Mouse (Mus musculus): ENCODE data around the gene Lzts3.
"Not testable (repeated sequence)": the region's sequence is repeated elsewhere in the genome, so short reads cannot be mapped to it uniquely, and the experiment has no call there.

Gene Lzts3

DNA sequence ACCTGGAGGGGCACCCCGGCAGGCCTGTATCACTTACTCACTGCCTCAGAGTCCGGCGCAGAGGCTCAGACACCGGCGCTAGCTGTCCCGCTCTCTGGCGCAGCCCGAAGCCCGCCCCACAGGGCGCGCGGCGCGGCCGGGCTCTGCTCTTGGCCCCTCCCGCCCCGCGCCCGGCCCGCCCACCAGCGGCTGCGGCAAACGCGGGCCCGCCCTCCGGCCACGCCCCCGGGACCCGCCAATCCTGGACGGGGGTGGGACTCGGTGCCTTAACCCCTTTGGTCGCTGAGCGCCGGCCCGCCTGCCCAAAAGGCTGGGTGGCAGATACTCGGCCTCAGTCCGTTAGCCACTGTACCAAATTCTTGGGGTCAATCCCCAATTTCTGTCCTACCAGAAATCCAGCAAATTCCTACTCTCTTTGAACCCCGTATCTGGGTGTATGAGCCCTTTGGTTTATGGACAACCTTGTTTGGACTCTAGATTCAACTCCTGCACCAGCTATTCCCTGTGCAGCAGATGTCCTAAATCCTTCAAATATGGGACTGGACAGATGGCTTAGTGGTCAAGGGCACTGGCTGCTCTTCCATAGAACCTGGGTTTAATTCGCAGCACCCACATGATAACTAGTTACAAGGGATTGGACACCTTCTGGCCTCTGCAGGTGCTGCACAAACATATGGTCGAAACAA is at the start of gene Lzts3:
Gene Lzts3, minus strand, starts transcription at position 120 of the 686 bp plus-strand sequence.
- peak; percentile 82 for DNase-seq (ENCODE audit: low read depth, low spot score)

GRCm38 (mm10) chr2:130689011-130689410 is 46.4 kb upstream of the Lzts3 start:
- DNase-seq (ENCODE audit: low read depth, low spot score) = no peak

DNA sequence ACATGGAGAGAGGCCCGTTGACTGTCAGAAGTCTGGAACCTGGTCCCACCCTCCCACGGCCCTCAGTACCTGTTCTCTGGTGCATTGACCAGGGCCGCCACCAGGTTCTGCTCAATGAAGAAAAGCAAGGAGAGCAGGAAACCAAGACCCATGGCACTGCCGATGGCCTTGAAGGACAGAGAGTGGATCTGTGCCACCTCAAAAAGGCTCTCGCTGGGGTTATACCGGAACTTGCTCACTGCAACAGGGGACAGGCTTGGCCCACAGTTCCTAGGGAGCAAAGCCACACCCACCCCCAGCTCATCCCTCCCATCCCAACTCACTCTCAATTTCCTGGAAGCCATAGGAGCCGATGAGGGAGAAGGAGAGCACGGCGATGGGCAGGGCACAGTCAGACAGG is 42.8 kb upstream of the Lzts3 start:
- DNase-seq (ENCODE audit: low read depth, low spot score) = no peak

GRCm38 (mm10) chr2:130681531-130681930 is 38.9 kb upstream of the Lzts3 start:
- DNase-seq (ENCODE audit: low read depth, low spot score) = no peak

- DNase-seq (ENCODE audit: low read depth, low spot score) = no peak
These were observed 37.3 kb upstream of the Lzts3 start for GRCm38 (mm10) chr2:130679899-130680298.

GRCm38 (mm10) chr2:130679154-130679553 is 36.6 kb upstream of the Lzts3 start:
- no peak for DNase-seq (ENCODE audit: low read depth, low spot score)

DNA sequence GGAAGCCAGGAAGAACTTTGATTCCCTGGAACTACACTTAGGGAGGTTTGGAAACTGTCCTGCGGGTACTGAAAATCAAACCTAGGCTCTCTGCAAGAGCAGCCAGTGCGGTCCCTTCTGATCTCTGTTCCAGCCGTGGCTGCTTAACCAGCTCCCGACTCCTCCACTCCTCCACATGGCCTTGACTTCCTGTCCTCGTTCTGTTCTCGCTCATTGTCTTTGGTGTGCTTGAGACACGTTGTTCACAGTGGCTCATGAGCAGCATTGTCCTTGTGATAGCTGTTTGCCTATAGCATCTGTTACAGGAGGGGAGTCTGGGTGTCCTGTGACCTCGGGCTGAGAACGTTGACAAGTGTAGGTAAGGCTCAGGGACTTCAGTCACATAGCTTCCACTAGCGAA is 34.6 kb upstream of the Lzts3 start:
- no peak for DNase-seq (ENCODE audit: low read depth, low spot score)

GRCm38 (mm10) chr2:130667559-130667958 is 25.0 kb upstream of the Lzts3 start, which contains the start of gene Itpa:
Gene Itpa, plus strand, starts transcription at chr2:130667610.
- peak; percentile 76 for DNase-seq (ENCODE audit: low read depth, low spot score)

- DNase-seq (ENCODE audit: low read depth, low spot score) = peak; percentile 92
These were observed 21.6 kb upstream of the Lzts3 start, which contains the start of gene Ddrgk1 for GRCm38 (mm10) chr2:130664102-130664701. Gene Ddrgk1, minus strand, starts transcription at chr2:130664659.

DNA sequence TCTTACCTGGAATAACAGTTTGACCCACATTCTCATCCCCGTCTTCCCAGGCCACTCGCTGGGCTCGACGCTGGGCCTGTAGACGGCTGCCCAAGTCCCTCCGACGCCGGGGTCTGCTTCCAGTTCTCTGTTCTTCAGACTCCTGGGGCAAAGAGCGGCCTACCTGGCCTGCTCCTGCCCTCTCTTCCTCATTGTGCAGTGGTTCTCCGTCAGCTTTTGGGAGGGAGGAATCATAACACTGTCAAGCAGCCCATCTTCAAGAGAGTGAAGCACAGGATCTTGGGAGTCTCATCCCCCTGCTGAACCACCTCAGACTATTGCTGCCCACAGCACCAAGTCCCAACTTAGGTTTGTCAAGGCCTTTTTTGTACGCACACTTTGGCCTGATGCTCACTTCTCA is 20.7 kb upstream of the Lzts3 start:
- no peak for DNase-seq (ENCODE audit: low read depth, low spot score)

DNA sequence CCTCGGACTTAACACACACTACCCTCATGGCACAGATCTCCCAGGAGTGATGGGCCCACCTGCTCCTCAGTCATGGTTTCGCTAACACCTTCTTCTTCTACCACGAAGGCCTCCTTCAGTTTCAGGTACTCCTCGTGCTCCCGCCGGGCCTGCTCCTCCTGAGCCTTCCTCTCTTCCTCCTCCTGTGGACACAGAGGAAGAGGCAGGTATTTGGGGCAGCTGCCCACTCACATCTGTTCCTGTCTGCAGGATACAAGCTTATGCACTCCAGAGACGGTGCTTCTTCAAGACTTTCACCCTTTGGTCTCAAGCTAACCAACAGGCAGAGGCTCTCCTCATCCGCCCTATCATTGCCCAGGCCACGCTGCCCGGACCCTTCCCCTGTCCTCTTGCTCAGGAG is 15.9 kb upstream of the Lzts3 start:
- DNase-seq (ENCODE audit: low read depth, low spot score) = no peak

DNA sequence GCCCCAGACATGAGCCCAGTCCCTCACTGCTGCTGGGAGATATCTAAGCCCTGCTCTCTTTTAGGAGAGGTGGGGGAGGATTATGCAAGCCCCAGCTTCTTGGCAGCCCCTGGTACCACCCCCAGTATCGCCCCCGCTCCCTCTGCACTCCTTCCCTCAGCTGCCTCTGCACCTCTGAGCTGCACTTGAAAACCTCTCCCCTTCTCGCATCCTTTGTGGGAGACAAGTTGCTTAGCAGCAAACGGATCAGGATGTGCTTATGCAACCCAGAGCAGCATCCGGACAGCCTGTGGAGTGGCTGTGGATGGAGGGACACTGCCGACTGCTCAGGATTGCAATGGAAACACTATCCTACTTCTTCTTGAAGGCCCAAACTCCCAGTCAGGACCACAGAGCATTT is 14.9 kb upstream of the Lzts3 start:
- DNase-seq (ENCODE audit: low read depth, low spot score) = no peak

GRCm38 (mm10) chr2:130656536-130656935 is 13.9 kb upstream of the Lzts3 start:
- no peak for DNase-seq (ENCODE audit: low read depth, low spot score)

- DNase-seq (ENCODE audit: low read depth, low spot score) = no peak
These were observed 13.2 kb upstream of the Lzts3 start for GRCm38 (mm10) chr2:130655660-130656339.

DNA sequence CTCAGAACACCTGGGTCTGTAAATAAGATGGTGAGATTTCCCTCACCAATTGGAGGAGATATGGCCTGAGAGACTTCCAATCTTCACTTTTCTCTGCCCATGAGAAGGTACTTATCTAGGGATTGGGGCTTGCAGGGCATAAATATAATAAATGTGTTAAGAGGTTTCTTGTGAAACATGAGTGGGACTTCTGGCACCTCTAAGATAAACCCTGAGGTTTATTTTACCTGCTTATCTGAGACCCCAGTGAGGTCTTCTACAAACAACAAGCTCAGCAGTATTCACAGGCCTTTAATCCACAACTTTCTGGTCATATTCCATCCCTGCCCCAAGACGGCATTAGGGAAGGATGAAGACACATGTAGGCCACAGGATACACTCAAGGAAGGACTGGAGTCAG is 11.2 kb upstream of the Lzts3 start:
- DNase-seq (ENCODE audit: low read depth, low spot score) = no peak

DNA sequence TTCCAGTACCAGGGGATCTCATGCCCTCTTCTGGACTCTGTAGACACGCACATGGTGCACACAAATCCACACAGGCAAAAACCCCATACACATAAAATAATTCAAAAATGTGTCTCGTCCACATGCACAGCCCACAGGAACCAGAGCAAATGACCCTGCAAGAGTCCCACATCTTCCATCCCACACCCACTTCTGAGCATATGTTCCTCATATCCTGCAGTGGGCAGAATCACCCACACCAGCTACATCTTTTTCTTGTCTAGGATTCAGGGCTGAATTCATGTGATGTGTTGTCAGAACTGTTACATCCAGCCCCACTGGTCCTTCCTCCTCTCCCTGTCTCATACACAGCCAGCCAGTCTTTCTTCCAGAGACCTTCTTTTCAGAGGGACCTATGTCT is 10.7 kb upstream of the Lzts3 start:
- no peak for DNase-seq (ENCODE audit: low read depth, low spot score)

GRCm38 (mm10) chr2:130649028-130649427 is 6.4 kb upstream of the Lzts3 start:
- not testable (repeated sequence) for DNase-seq (ENCODE audit: low read depth, low spot score)

- no peak for DNase-seq (ENCODE audit: low read depth, low spot score)
These were observed 2.6 kb upstream of the Lzts3 start for GRCm38 (mm10) chr2:130645198-130645597.

DNA sequence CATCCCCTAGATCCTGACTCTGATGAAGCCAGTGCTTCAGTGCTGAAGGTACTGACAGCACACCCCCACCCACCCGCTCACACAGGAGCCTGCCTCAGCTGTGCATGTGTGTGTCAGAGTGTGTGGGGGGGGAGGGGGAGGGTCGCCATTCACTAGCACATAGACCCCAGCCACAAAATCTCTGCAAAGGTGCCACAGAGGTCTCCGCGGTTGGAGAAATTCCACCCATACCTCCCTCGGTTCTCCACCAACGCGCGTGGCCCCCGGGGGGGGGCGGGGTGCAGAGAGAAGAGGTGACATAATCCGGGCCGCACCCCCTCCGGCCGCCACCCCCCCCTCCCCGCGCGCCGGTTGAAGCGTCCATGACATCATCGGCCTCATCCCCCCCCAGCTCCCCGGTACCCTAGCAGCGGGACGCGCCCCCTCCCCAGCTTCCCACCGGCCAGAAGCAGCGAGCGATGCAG is 374 bp downstream of the Lzts3 start:
- no peak for DNase-seq (ENCODE audit: low read depth, low spot score)

DNA sequence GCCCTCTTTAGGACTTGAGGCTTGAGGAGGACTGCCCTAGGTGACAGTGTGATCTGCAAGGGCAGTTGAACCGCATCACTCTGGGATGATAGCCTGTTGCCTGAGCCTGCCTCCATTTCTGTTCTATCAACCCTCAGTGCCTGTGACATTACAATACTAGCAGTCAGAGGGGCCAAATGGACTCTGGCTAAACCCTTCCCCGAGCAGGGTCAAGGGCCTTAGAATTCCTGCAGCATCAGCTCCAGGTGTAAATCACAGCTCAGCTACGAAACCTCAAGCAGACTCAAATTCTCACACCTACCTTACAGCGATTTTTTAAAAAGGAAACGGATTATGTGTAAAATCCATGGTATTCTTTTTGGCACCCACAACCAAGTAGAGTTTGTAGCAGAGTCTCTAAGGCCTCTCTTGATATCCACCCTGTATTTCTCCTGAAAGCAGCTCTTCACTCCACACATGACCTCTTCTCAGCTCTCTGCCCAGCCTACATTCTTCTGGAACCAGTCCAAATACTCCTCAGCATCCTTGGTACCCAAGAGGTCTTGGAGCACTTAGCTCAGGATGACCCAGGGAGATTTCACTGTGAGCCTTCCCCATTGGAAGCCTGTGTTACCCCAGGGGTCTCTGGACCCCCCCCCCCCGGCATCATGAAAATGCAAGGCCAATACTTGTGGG is 1.1 kb downstream of the Lzts3 start:
- no peak for DNase-seq (ENCODE audit: low read depth, low spot score)

DNA sequence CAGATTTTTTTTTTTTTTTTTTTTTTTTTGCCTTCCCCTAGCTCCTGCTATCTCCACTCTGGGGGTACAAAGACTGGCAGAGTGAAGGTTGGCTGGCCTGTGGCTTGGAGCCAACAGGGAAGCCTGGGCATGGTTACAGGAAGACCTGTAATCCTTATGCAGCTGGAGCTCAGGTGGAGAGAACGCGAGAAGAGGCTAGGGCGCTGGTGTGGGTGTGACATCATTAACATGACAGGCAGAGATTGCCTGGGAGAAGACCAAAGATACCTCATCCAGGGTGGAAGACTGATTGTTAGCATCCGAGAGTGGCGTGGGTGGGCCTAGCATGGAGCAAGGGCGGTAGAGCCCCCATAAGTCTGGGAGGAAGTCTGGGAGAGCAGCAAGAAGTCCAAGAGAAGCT is 3.3 kb downstream of the Lzts3 start:
- DNase-seq (ENCODE audit: low read depth, low spot score) = no peak

DNA sequence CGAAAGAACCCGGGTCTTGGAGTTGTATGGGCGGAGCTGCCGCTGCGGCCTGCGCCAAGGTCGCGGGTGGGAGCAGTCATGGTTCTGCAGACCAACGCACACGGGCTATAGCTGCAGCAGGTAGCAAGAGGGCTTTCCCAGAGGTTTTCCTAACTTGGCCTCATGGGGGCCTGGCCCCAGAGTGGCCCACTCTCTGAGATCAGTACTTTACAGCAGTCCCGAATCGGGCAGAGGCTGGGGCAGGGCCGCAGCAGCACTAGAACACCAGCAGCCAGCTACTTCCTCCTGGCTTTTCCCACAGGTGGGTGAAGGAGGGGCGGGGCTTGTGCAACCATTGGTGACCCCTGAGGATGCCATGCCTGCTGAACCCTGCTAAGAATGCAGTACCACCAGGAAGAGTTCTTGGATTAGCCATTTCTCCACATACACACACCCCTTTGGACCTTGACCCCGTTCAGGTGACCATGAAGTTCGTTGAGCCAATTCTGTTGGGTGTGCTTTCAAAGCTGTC is 4.4 kb downstream of the Lzts3 start:
- no peak for DNase-seq (ENCODE audit: low read depth, low spot score)

Measured in embryo, embryonic 11.5 days (tissue).